Mouse (Mus musculus) kidney, embryonic 14.5 days (tissue): ENCODE data around the gene Trim31. TPM values are rescaled to one million over a fixed set of nuclear protein-coding genes. Genes with fewer than 3 reads are reported as not detected.
A peak's percentile ranks its signal among the peaks of the same experiment; 100 is the strongest.

Experiments
- ATAC-seq: fragments of 200-750 bp; cut with Nextera tagmentation; 2 replicates; pipeline ENCODE4 v1.8.0; 2017; ENCODE audit warnings: moderate number of reproducible peaks, mild to moderate bottlenecking, moderate TSS enrichment, moderate library complexity; ENCODE audit not compliant: low FRiP score, low TSS enrichment
- H3K27ac ChIP-seq: fragments of 300-500 bp; sonication (generic); 2 replicates; pipeline ENCODE4 v1.5.1; 2014; ENCODE audit warnings: low read depth, mild to moderate bottlenecking, low read length, moderate library complexity, mixed read lengths
- H3K27me3 ChIP-seq: fragments of 300-500 bp; sonication (generic); 2 replicates; pipeline ENCODE4 v1.6.1; 2014; ENCODE audit warnings: mild to moderate bottlenecking, low read length; ENCODE audit not compliant: control insufficient read depth, insufficient read depth
- H3K36me3 ChIP-seq: fragments of 300-500 bp; sonication (generic); 2 replicates; pipeline ENCODE4 v1.6.1; 2014; ENCODE audit warnings: low read length, mixed read lengths; ENCODE audit not compliant: control insufficient read depth, insufficient read depth
- H3K4me1 ChIP-seq: fragments of 300-500 bp; sonication (generic); 2 replicates; pipeline ENCODE4 v1.6.1; 2014; ENCODE audit warnings: low read length, mixed read lengths; ENCODE audit not compliant: control insufficient read depth, insufficient read depth
- H3K4me2 ChIP-seq: fragments of 300-500 bp; sonication (generic); replicated peaks from 2 replicates; pipeline ENCODE4 v1.6.1; 2014; ENCODE audit warnings: low read depth, mild to moderate bottlenecking, low read length
- H3K4me3 ChIP-seq: fragments of 300-500 bp; sonication (generic); 2 replicates; pipeline ENCODE4 v1.5.1; 2014; ENCODE audit warnings: mild to moderate bottlenecking, low read length
- H3K9ac ChIP-seq: fragments of 300-500 bp; sonication (generic); 2 replicates; pipeline ENCODE4 v1.6.1; 2014; ENCODE audit warnings: low read depth, mild to moderate bottlenecking, low read length, moderate library complexity
- H3K9me3 ChIP-seq: fragments of 300-500 bp; sonication (generic); 2 replicates; pipeline ENCODE4 v1.6.1; 2016; ENCODE audit warnings: low read length; ENCODE audit not compliant: control insufficient read depth
- WGBS: fragments of 180-500 bp; shearing (Covaris S2); extraction: QIAGEN DNeasy Blood & Tissue Kit; methylation state at CpG from one replicate; pipeline ENCODE4 v1.1.7; 2014; 5-methylcytosine and 5-hydroxymethylcytosine counted together
- polyA plus RNA-seq: library from polyadenylated mRNA; unstranded; fragments of >200 nt; fragmentation: Nextera tagmentation; extraction: Ambion mirVana; gene quantifications from 2 replicates; pipeline ENCODE4 v1.2.1, GENCODE M21; 2014

The Trim31 gene
- polyA plus RNA-seq, 1 experiment from 2014 or later: not detected

- no peaks in the 10 kb centered on the region for H3K9me3 ChIP-seq
- no peak overlapping the region for H3K4me3 ChIP-seq
- no peak overlapping the region for H3K4me2 ChIP-seq
- no peak overlapping the region for H3K9ac ChIP-seq
- peak; percentile 57; the same call in 1 of the 2 replicates for ATAC-seq
- H3K36me3 ChIP-seq: no peaks in the 10 kb centered on the region
- 40% methylated on average over 6 of the region's 6 CpGs for WGBS
- no peak overlapping the region for H3K27ac ChIP-seq
- no peaks in the 10 kb centered on the region for H3K4me1 ChIP-seq
- no peaks in the 10 kb centered on the region for H3K27me3 ChIP-seq
These were observed 32.3 kb downstream of the Trim31 start for GRCm38 (mm10) chr17:36930233-36930632.

DNA sequence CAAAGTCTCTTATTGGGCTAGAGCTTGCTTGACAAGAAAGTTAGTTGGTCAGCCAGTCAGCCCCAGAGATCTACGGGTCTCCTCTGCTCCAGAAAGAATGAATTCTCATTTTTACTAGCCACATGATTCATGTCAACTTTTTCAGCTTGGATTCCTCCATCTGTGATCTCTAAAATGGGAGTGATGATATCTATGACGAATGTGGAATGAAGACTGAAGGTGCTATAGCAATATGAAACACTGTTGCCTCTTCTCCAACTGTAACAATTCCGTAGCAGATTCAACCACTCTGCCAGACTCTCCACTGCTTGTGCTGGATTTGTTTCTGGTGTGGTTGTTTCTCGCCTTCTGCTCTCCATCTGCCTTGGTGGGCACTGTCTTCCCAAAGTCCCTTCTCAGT is 33.2 kb downstream of the Trim31 start:
- no peak for ATAC-seq
- H3K4me2 ChIP-seq: no peak overlapping the region
- no peak overlapping the region for H3K4me3 ChIP-seq
- no peak overlapping the region for H3K27ac ChIP-seq
- H3K36me3 ChIP-seq: no peaks in the 10 kb centered on the region
- WGBS: 80% methylated on average over 4 of the region's 4 CpGs
- no peak overlapping the region for H3K9ac ChIP-seq
- no peaks in the 10 kb centered on the region for H3K4me1 ChIP-seq
- no peaks in the 10 kb centered on the region for H3K9me3 ChIP-seq
- no peaks in the 10 kb centered on the region for H3K27me3 ChIP-seq

DNA sequence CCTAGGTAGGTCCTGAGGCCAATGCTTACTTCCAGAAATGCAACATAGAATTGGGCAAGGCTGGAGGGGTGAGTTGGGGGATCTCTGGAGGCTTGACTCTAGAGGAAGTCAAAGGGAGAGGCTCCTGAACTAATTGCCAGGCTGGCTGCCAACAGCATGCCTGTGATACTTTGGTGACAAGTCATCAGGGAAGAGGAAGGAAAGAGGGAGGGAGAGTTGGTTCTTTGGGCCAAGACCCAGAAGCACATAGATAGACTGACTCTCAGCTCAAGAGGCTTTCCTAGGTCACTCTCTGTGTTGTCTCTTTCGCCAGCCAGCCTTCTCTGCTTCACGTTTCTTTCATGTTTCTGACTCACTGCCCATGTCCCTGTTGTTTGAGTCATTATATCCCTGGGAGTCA is 33.9 kb downstream of the Trim31 start:
- no peak overlapping the region for H3K9ac ChIP-seq
- WGBS: 76% methylated on average over 2 of the region's 2 CpGs
- H3K4me3 ChIP-seq: no peak overlapping the region
- H3K27ac ChIP-seq: no peak overlapping the region
- no peaks in the 10 kb centered on the region for H3K27me3 ChIP-seq
- no peaks in the 10 kb centered on the region for H3K36me3 ChIP-seq
- no peak overlapping the region for H3K4me2 ChIP-seq
- no peaks in the 10 kb centered on the region for H3K4me1 ChIP-seq
- no peak for ATAC-seq
- no peaks in the 10 kb centered on the region for H3K9me3 ChIP-seq

DNA sequence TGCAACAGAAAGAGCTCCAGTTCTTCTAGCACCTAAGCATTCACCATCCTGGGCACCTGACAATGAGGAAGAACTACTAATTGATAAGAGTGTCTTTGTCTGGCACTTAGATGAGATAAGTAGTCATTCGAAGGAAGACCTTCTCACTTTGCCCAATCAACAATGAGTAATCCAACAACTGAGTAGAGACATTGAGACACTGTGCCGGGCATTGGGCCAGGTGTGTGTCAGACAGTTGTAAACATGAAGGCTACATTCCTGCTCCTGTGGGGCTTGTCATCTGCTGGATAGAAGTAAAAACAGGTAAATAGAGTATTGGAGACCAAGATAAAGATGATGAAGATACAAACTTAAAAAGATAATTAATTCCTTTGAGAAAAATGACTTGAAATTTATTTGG is 40.1 kb downstream of the Trim31 start:
- ATAC-seq: no peak
- H3K4me2 ChIP-seq: no peak overlapping the region
- H3K4me3 ChIP-seq: no peak overlapping the region
- no peaks in the 10 kb centered on the region for H3K36me3 ChIP-seq
- H3K27me3 ChIP-seq: peaks cover 23% of the 10 kb centered on the region
- no peaks in the 10 kb centered on the region for H3K9me3 ChIP-seq
- H3K27ac ChIP-seq: no peak overlapping the region
- WGBS: 94% methylated on average over 2 of the region's 2 CpGs
- peaks cover 2% of the 10 kb centered on the region for H3K4me1 ChIP-seq
- no peak overlapping the region for H3K9ac ChIP-seq

GRCm38 (mm10) chr17:36942391-36942790 is 44.5 kb downstream of the Trim31 start:
- Histone ChIP-seq H3K27ac (no peak overlapping the region), H3K27me3 (peaks cover 55% of the 10 kb centered on the region), H3K9me3 (no peaks in the 10 kb centered on the region), H3K4me2 (peak overlapping the region; percentile 58), H3K36me3 (no peaks in the 10 kb centered on the region), H3K4me1 (peaks cover 5% of the 10 kb centered on the region), H3K4me3 (peak overlapping the region; percentile 37), H3K9ac (no peak overlapping the region)
- 49% methylated on average over 10 of the region's 10 CpGs for WGBS
- ATAC-seq: peak; percentile 9; the same call in 1 of the 2 replicates

DNA sequence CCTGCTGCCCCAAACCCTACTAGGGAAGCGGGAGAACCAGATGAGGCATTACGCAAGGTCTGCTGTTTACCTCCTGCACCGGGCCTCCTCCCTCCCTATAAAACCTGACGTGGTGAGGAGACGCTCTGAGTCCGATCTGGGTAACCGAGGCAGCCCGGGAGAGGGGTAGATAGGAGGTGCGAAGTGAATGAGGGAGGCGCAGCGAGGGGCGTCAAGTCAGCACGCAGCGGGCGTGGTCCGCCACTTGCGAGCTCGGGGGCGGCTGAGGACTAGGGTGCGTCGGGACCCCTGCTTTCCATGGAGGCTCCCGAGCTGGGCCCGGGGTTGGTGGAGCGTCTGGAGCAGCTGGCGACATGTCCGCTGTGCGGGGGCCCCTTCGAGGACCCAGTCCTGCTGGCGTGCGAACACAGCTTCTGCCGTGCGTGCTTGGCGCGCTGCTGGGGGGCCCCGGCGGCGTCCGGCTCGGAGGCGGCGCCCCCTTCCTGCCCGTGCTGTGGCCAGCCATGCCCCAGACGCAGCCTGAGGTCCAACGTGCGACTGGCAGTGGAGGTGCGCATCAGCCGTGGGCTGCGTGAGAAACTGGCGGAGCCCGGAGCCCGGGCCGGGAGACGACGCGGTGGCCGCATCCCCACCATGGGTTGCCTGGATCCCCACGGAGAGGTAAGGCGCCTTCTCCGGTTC is 45.0 kb downstream of the Trim31 start, which contains the start of gene Rnf39:
Gene Rnf39 (plus strand): TSS at position 128 of the 681 bp plus-strand sequence.
- Histone ChIP-seq H3K4me2 (peak within 1 kb of the TSS; percentile 58), H3K4me3 (peak within 1 kb of the TSS; percentile 37), H3K36me3 (no peaks in the 10 kb centered on the region), H3K27ac (no peak within 1 kb of the TSS), H3K4me1 (peaks cover 5% of the 10 kb centered on the region), H3K9me3 (no peaks in the 10 kb centered on the region), H3K27me3 (peaks cover 55% of the 10 kb centered on the region), H3K9ac (peak within 1 kb of the TSS; percentile 42; the same call in 1 of the 2 replicates)
- under 1% methylated on average over 48 of the region's 59 CpGs for WGBS
- ATAC-seq: peak; percentile 24; the same call in 1 of the 2 replicates

DNA sequence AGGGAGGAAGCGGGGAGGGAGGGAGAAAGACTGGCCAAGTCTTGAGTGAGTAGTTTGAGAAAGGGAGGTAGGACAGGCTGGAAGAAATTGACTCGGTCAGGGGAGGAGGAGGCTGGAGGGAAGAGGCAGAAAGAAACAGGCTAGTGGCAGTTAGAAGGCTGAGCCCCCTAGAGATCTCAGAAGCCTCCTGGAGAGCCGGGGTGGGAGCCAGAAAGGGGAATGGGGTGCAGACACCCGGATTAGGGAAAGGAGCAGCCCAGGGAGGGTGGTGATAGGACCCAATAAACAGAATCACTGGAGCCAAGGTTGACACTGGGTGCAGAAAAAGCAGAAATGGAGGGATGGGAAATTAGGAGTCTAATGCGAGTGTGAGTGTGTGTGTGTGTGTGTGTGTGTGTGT is 45.8 kb downstream of the Trim31 start:
- Histone ChIP-seq H3K4me3 (no peak overlapping the region), H3K4me2 (no peak overlapping the region), H3K4me1 (peaks cover 5% of the 10 kb centered on the region)

GRCm38 (mm10) chr17:36944121-36944775 is 46.3 kb downstream of the Trim31 start:
- Histone ChIP-seq H3K4me2 (no peak overlapping the region), H3K9ac (no peak overlapping the region), H3K27me3 (peaks cover 55% of the 10 kb centered on the region), H3K9me3 (no peaks in the 10 kb centered on the region), H3K4me3 (no peak overlapping the region), H3K27ac (no peak overlapping the region), H3K4me1 (peaks cover 5% of the 10 kb centered on the region), H3K36me3 (peaks cover 5% of the 10 kb centered on the region; the same call in 1 of the 2 replicates)
- 9% methylated on average over 9 of the region's 9 CpGs for WGBS
- ATAC-seq: no peak

More for the DNA sequence above, 45.8 kb downstream of the Trim31 start:
- H3K9ac ChIP-seq: no peak overlapping the region
- 11% methylated on average over 5 of the region's 5 CpGs for WGBS
- no peaks in the 10 kb centered on the region for H3K36me3 ChIP-seq
- no peak for ATAC-seq
- H3K9me3 ChIP-seq: no peaks in the 10 kb centered on the region
- no peak overlapping the region for H3K27ac ChIP-seq
- peaks cover 55% of the 10 kb centered on the region for H3K27me3 ChIP-seq
